10 mouse cellular contexts compared by ENCODE assay signal in the genomic region with DNA sequence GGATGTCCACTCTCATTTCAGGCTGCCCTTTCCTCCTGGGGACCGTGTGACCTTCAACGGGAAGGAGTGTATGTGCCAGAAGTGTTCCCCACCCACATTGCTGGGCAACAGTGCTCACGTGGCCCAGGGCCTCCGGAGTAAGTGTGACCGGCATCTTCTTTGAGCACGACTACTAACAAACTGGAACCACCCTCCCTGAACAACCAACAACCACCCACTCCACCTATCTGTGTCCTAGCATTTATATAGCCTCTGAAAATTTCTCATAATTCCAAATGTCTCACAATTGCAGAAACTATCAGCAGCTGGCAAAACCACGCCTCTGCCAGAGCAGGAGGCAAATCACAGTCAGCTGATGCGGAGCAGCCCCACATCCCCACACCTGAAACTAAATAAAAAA. TPM values are rescaled to one million over a fixed set of nuclear protein-coding genes. Genes with fewer than 3 reads are reported as not detected.
"Had no signal": no experiment of that assay in that cellular context is flagged by ENCODE, and none has a peak within 500 bp of the region (broad histone marks: within the 10 kb centered on the region; RNA-seq: fewer than 3 reads in every experiment).

No protein-coding gene starts in this region.

- ATAC-seq: lung, postnatal 0 days; midbrain, embryonic 13.5 days had no signal

- DNase-seq: kidney, adult 8-10 months; kidney, postnatal 36 days; left cerebral cortex, postnatal 4 days; lung, adult 2 months; lung, postnatal 36 days; right cerebral cortex, postnatal 14 days; thymus, postnatal 4 days had no signal

RNA-seq across cellular contexts. Expression of gene Ablim2, which starts 49.3 kb away (rescaled TPM):
- total RNA-seq: megakaryocyte progenitor cell, adult 5-6 weeks had no signal
